Mouse (Mus musculus) olfactory bulb, adult 2 months (tissue): ENCODE measurements around the gene Chn1.

ENCODE experiments used
- CTCF ChIP-seq: fragments of 200-500 bp; IDR thresholded peaks from 2 replicates; pipeline ENCODE4 v1.5.1; 2012; ENCODE audit warnings: low read depth, mild to moderate bottlenecking, low read length, moderate library complexity; ENCODE audit not compliant: insufficient read depth
- POLR2A ChIP-seq: fragments of 200-500 bp; IDR thresholded peaks from 2 replicates; pipeline ENCODE4 v1.6.1; 2012; ENCODE audit warnings: mild to moderate bottlenecking, low read depth, low read length, moderate library complexity; ENCODE audit not compliant: insufficient read depth

- no peak for TF ChIP-seq POLR2A
- no peak for TF ChIP-seq CTCF
Measured at GRCm38 (mm10) chr2:73763541-73763940, 11.6 kb downstream of the Chn1 start.
